Mouse (Mus musculus) heart, postnatal 0 days (tissue): ENCODE results near the gene Tubb2b.

Experiments used
- CTCF ChIP-seq: IDR thresholded peaks from 2 replicates; pipeline ENCODE4 v1.5.1; 2016; ENCODE audit warnings: antibody characterized with exemption, control low read depth, low read depth
- EP300 ChIP-seq: IDR thresholded peaks from 2 replicates; pipeline ENCODE4 v1.6.1; 2016; ENCODE audit warnings: antibody characterized with exemption, low read depth

DNA sequence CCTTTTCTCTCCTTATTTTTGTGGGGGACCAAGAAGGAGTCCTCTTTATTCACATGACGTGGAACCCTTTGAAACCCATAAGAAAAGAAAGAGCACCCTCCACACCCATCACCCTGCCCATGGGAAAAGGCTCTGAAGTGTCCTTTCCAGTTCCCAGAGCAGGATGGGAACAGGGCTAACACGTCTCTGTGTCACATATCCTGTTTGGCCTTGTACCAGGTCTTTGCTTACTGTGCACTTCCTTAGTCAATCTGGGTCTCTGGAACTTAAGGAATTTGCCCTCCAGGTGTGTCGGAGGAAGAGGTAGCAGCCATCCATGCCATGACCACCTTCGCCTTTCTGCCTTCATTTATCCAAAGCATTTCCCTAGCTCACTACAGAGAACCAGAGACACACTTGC, 33.8 kb downstream of the Tubb2b start:
- TF ChIP-seq CTCF: no peak
- no peak for TF ChIP-seq EP300
